Mouse (Mus musculus): ENCODE results near the gene Nkain4. TPM values are rescaled to one million over a fixed set of nuclear protein-coding genes. Genes with fewer than 3 reads are reported as not detected.

Gene Nkain4
- polyA plus RNA-seq, 1 experiment from 2014 or later, result 53.3 TPM

GRCm38 (mm10) chr2:180891075-180891834 lies 63.2 kb downstream of the Nkain4 start:
- Histone ChIP-seq H3K9ac (peak overlapping the region; percentile 98), H3K4me2 (peak overlapping the region; percentile 77), H3K27ac (peak overlapping the region; percentile 99), H3K36me3 (ENCODE audit: poor library complexity, severe bottlenecking) (peaks cover 10% of the 10 kb centered on the region; the same call in 1 of the 2 replicates), H3K4me3 (peak overlapping the region; percentile 85), H3K4me1 (peaks cover 82% of the 10 kb centered on the region), H3K27me3 (peaks cover 26% of the 10 kb centered on the region), H3K9me3 (replicated peaks) (no peaks in the 10 kb centered on the region)
- WGBS, result under 1% methylated on average over 37 of the region's 37 CpGs
- ATAC-seq, result no peak

GRCm38 (mm10) chr2:180890422-180891074 lies 64.0 kb downstream of the Nkain4 start:
- H3K4me1 ChIP-seq, result peaks cover 81% of the 10 kb centered on the region
- WGBS, result 3% methylated on average over 23 of the region's 29 CpGs
- no peak for ATAC-seq

GRCm38 (mm10) chr2:180889921-180890280 lies 64.6 kb downstream of the Nkain4 start:
- 14% methylated on average over 4 of the region's 4 CpGs for WGBS
- peak overlapping the region; percentile 77 for H3K4me2 ChIP-seq
- peaks cover 26% of the 10 kb centered on the region for H3K27me3 ChIP-seq
- ATAC-seq, result no peak
- no peaks in the 10 kb centered on the region for H3K9me3 ChIP-seq (replicated peaks)
- H3K27ac ChIP-seq, result peak overlapping the region; percentile 99
- peak overlapping the region; percentile 69 for H3K9ac ChIP-seq
- 0 out of 2 replicates have a peak, but pooled peaks cover 2% of the 10 kb centered on the region for H3K36me3 ChIP-seq (ENCODE audit: poor library complexity, severe bottlenecking)
- peak overlapping the region; percentile 85 for H3K4me3 ChIP-seq
- peaks cover 81% of the 10 kb centered on the region for H3K4me1 ChIP-seq

More at GRCm38 (mm10) chr2:180890422-180891074, 64.0 kb downstream of the Nkain4 start:
- peak overlapping the region; percentile 99 for H3K27ac ChIP-seq
- H3K36me3 ChIP-seq (ENCODE audit: poor library complexity, severe bottlenecking), result peaks cover 4% of the 10 kb centered on the region; the same call in 1 of the 2 replicates
- H3K4me3 ChIP-seq, result peak overlapping the region; percentile 85
- no peaks in the 10 kb centered on the region for H3K9me3 ChIP-seq (replicated peaks)
- H3K27me3 ChIP-seq, result peaks cover 26% of the 10 kb centered on the region
- H3K9ac ChIP-seq, result peak overlapping the region; percentile 98
- H3K4me2 ChIP-seq, result peak overlapping the region; percentile 77

- Histone ChIP-seq H3K27me3 (peaks cover 26% of the 10 kb centered on the region), H3K27ac (peak overlapping the region; percentile 99), H3K9me3 (replicated peaks) (no peaks in the 10 kb centered on the region), H3K36me3 (ENCODE audit: poor library complexity, severe bottlenecking) (0 out of 2 replicates have a peak, but pooled peaks cover 6% of the 10 kb centered on the region), H3K4me1 (peaks cover 81% of the 10 kb centered on the region), H3K4me3 (peak overlapping the region; percentile 34), H3K9ac (peak overlapping the region; percentile 69), H3K4me2 (peak overlapping the region; percentile 77)
- WGBS, result 3% methylated on average over 19 of the region's 19 CpGs
- ATAC-seq, result no peak
Measured at GRCm38 (mm10) chr2:180889271-180889920, 65.1 kb downstream of the Nkain4 start.

- 82% methylated on average over 5 of the region's 5 CpGs for WGBS
- H3K4me1 ChIP-seq, result peaks cover 59% of the 10 kb centered on the region
Measured at GRCm38 (mm10) chr2:180885270-180885669, 69.2 kb downstream of the Nkain4 start.

More at GRCm38 (mm10) chr2:180885270-180885669, 69.2 kb downstream of the Nkain4 start:
- Histone ChIP-seq H3K36me3 (ENCODE audit: poor library complexity, severe bottlenecking) (0 out of 2 replicates have a peak, but pooled peaks cover 6% of the 10 kb centered on the region), H3K9me3 (replicated peaks) (no peaks in the 10 kb centered on the region), H3K4me3 (no peak overlapping the region), H3K4me2 (no peak overlapping the region), H3K27ac (no peak overlapping the region), H3K9ac (no peak overlapping the region), H3K27me3 (peaks cover 5% of the 10 kb centered on the region)
- ATAC-seq, result no peak

Small RNA genes lying within 50 kb of the gene (microRNA-seq; reads per million reads assigned to microRNA genes)
- 3.5 reads per million, percentile 7 among the genes with 10 or more reads in this experiment for gene Mir124a-3

Other genes with a start within 250 kb of the Nkain4 start
- 33.4 and 35.7 TPM in 2 replicates for gene Dido1, start 244.7 kb downstream of the Nkain4 start, polyA plus RNA-seq (2015; fragmentation: Nextera tagmentation; extraction: Ambion mirVana)
- gene Gid8, start 244.6 kb downstream of the Nkain4 start, polyA plus RNA-seq (2015; fragmentation: Nextera tagmentation; extraction: Ambion mirVana), result 55.3 and 56.3 TPM in 2 replicates
- gene Slc17a9, start 229.4 kb downstream of the Nkain4 start, polyA plus RNA-seq (2015; fragmentation: Nextera tagmentation; extraction: Ambion mirVana), result 0.18 and 0.58 TPM in 2 replicates
- gene Bhlhe23, start 177.8 kb downstream of the Nkain4 start, polyA plus RNA-seq (2015; fragmentation: Nextera tagmentation; extraction: Ambion mirVana), result 0.40 and 1.2 TPM in 2 replicates
- gene Ythdf1, start 33.8 kb downstream of the Nkain4 start, polyA plus RNA-seq (2015; fragmentation: Nextera tagmentation; extraction: Ambion mirVana), result 25.3 and 33.1 TPM in 2 replicates
- 0.14 and 0.25 TPM in 2 replicates for gene Birc7, start 25.7 kb downstream of the Nkain4 start, polyA plus RNA-seq (2015; fragmentation: Nextera tagmentation; extraction: Ambion mirVana)
- 83.0 and 91.1 TPM in 2 replicates for gene Arfgap1, start 12.5 kb upstream of the Nkain4 start, polyA plus RNA-seq (2015; fragmentation: Nextera tagmentation; extraction: Ambion mirVana)
- 0.21 and 0.28 TPM in 2 replicates for gene Col20a1, start 31.8 kb upstream of the Nkain4 start, polyA plus RNA-seq (2015; fragmentation: Nextera tagmentation; extraction: Ambion mirVana)
- gene Chrna4, start 88.8 kb upstream of the Nkain4 start, polyA plus RNA-seq (2015; fragmentation: Nextera tagmentation; extraction: Ambion mirVana), result 13.0 and 13.4 TPM in 2 replicates
- gene Kcnq2, start 180.6 kb upstream of the Nkain4 start, polyA plus RNA-seq (2015; fragmentation: Nextera tagmentation; extraction: Ambion mirVana), result 28.1 and 31.8 TPM in 2 replicates
- gene Eef1a2, start 202.3 kb upstream of the Nkain4 start, polyA plus RNA-seq (2015; fragmentation: Nextera tagmentation; extraction: Ambion mirVana), result 1.7 and 1.9 TPM in 2 replicates
- 540 and 547 TPM in 2 replicates for gene Ppdpf, start 232.5 kb upstream of the Nkain4 start, polyA plus RNA-seq (2015; fragmentation: Nextera tagmentation; extraction: Ambion mirVana)
- not detected in 2 replicates for gene Ptk6, start 248.1 kb upstream of the Nkain4 start, polyA plus RNA-seq (2015; fragmentation: Nextera tagmentation; extraction: Ambion mirVana)